Mouse (Mus musculus) neural tube, embryonic 14.5 days (tissue): ENCODE results near the gene Zfp970. TPM values are rescaled to one million over a fixed set of nuclear protein-coding genes. Genes with fewer than 3 reads are reported as not detected.
A peak's percentile ranks its signal among the peaks of the same experiment; 100 is the strongest.
"Not testable (repeated sequence)": the region's sequence is repeated elsewhere in the genome, so short reads cannot be mapped to it uniquely, and the experiment has no call there.

ENCODE experiments used
- ATAC-seq: fragments of 200-750 bp; cut with Nextera tagmentation; 2 replicates; pipeline ENCODE4 v1.8.0; 2017; ENCODE audit warnings: low read depth, mild to moderate bottlenecking, moderate TSS enrichment, moderate library complexity
- H3K27ac ChIP-seq: fragments of 300-500 bp; sonication (generic); 2 replicates; pipeline ENCODE4 v1.5.1; 2014; ENCODE audit warnings: low read depth, mild to moderate bottlenecking, control low read depth, low read length, moderate library complexity, mixed read lengths
- H3K27me3 ChIP-seq: fragments of 300-500 bp; sonication (generic); 2 replicates; pipeline ENCODE4 v1.6.1; 2014; ENCODE audit warnings: low read length; ENCODE audit not compliant: control insufficient read depth, insufficient read depth
- H3K36me3 ChIP-seq: fragments of 300-500 bp; sonication (generic); 2 replicates; pipeline ENCODE4 v1.6.1; 2014; ENCODE audit warnings: low read length, mixed read lengths; ENCODE audit not compliant: control insufficient read depth, insufficient read depth
- H3K4me1 ChIP-seq: fragments of 300-500 bp; sonication (generic); 2 replicates; pipeline ENCODE4 v1.6.1; 2014; ENCODE audit warnings: low read length; ENCODE audit not compliant: control insufficient read depth, insufficient read depth
- H3K4me2 ChIP-seq: fragments of 300-500 bp; sonication (generic); 2 replicates; pipeline ENCODE4 v1.6.1; 2014; ENCODE audit warnings: mild to moderate bottlenecking, low read depth, low read length, control low read depth
- H3K4me3 ChIP-seq: fragments of 300-500 bp; sonication (generic); 2 replicates; pipeline ENCODE4 v1.5.1; 2014; ENCODE audit warnings: low read depth, low read length, control low read depth, mixed read lengths
- H3K9ac ChIP-seq: fragments of 300-500 bp; sonication (generic); replicated peaks from 2 replicates; pipeline ENCODE4 v1.6.1; 2014; ENCODE audit warnings: low read depth, mild to moderate bottlenecking, control low read depth, low read length, mixed read lengths
- H3K9me3 ChIP-seq: fragments of 300-500 bp; sonication (generic); 2 replicates; pipeline ENCODE4 v1.6.1; 2016; ENCODE audit warnings: low read length; ENCODE audit not compliant: control insufficient read depth
- WGBS: fragments of 180-500 bp; shearing (Covaris S2); extraction: QIAGEN DNeasy Blood & Tissue Kit; methylation state at CpG from one replicate; pipeline ENCODE4 v1.1.7; 2014; 5-methylcytosine and 5-hydroxymethylcytosine counted together
- polyA plus RNA-seq: library from polyadenylated mRNA; unstranded; fragments of >200 nt; fragmentation: Nextera tagmentation; extraction: Ambion mirVana; gene quantifications from 2 replicates; pipeline ENCODE4 v1.2.1, GENCODE M21; 2014

Gene Zfp970
- 6.2 and 7.5 TPM in 2 replicates for polyA plus RNA-seq

GRCm38 (mm10) chr2:177464676-177465075 lies at the start of gene Zfp970:
Zfp970 (plus strand) TSS chr2:177464733.
- not testable (repeated sequence) for H3K9ac ChIP-seq, H3K4me1 ChIP-seq, H3K27ac ChIP-seq, H3K27me3 ChIP-seq, H3K36me3 ChIP-seq, ATAC-seq, H3K9me3 ChIP-seq
- 12% methylated on average over 8 of the region's 9 CpGs for WGBS
- peak within 1 kb of the TSS; percentile 16; the same call in 1 of the 2 replicates for H3K4me3 ChIP-seq
- H3K4me2 ChIP-seq, result peak within 1 kb of the TSS; percentile 23; the same call in 1 of the 2 replicates

GRCm38 (mm10) chr2:177468222-177468621 lies 3.7 kb downstream of the Zfp970 start:
- H3K4me3 ChIP-seq, H3K27ac ChIP-seq, H3K4me1 ChIP-seq, H3K9ac ChIP-seq, H3K27me3 ChIP-seq, H3K4me2 ChIP-seq, ATAC-seq, H3K9me3 ChIP-seq, H3K36me3 ChIP-seq: not testable (repeated sequence)

- H3K4me3 ChIP-seq, H3K9ac ChIP-seq, H3K4me1 ChIP-seq, H3K36me3 ChIP-seq, H3K27ac ChIP-seq, ATAC-seq, H3K27me3 ChIP-seq, H3K4me2 ChIP-seq, H3K9me3 ChIP-seq: not testable (repeated sequence)
- 93% methylated on average over 5 of the region's 10 CpGs for WGBS
Observed at GRCm38 (mm10) chr2:177472261-177472660, 7.7 kb downstream of the Zfp970 start.

GRCm38 (mm10) chr2:177481971-177482370 lies 17.4 kb downstream of the Zfp970 start:
- H3K4me1 ChIP-seq, H3K9ac ChIP-seq, H3K4me2 ChIP-seq, H3K36me3 ChIP-seq, H3K4me3 ChIP-seq, H3K27me3 ChIP-seq, ATAC-seq, H3K27ac ChIP-seq, H3K9me3 ChIP-seq: not testable (repeated sequence)
- 100% methylated on average over 1 of the region's 1 CpGs for WGBS

GRCm38 (mm10) chr2:177483238-177483948 lies 18.9 kb downstream of the Zfp970 start:
- not testable (repeated sequence) for H3K27me3 ChIP-seq

GRCm38 (mm10) chr2:177498067-177498466 lies 33.5 kb downstream of the Zfp970 start, which contains the start of gene Gm14403:
Gm14403 (plus strand) TSS chr2:177498215.
- not testable (repeated sequence) for ATAC-seq, H3K4me2 ChIP-seq, H3K36me3 ChIP-seq, H3K27ac ChIP-seq, H3K9me3 ChIP-seq, H3K4me1 ChIP-seq, H3K9ac ChIP-seq, H3K27me3 ChIP-seq
- peak within 1 kb of the TSS; percentile 11; the same call in 1 of the 2 replicates for H3K4me3 ChIP-seq
- 24% methylated on average over 7 of the region's 7 CpGs for WGBS

More at GRCm38 (mm10) chr2:177483238-177483948, 18.9 kb downstream of the Zfp970 start:
- not testable (repeated sequence) for H3K9me3 ChIP-seq, H3K36me3 ChIP-seq, ATAC-seq, H3K27ac ChIP-seq, H3K4me1 ChIP-seq, H3K4me2 ChIP-seq, H3K9ac ChIP-seq, H3K4me3 ChIP-seq
- WGBS, result 89% methylated on average over 11 of the region's 11 CpGs

GRCm38 (mm10) chr2:177499182-177499581 lies 34.6 kb downstream of the Zfp970 start:
- not testable (repeated sequence) for H3K9me3 ChIP-seq, ATAC-seq, H3K9ac ChIP-seq

GRCm38 (mm10) chr2:177505211-177505719 lies 40.7 kb downstream of the Zfp970 start:
- not testable (repeated sequence) for H3K4me2 ChIP-seq, H3K4me3 ChIP-seq, H3K27me3 ChIP-seq, H3K27ac ChIP-seq, H3K4me1 ChIP-seq, H3K9me3 ChIP-seq, H3K9ac ChIP-seq, H3K36me3 ChIP-seq, ATAC-seq
- WGBS, result 96% methylated on average over 1 of the region's 1 CpGs

More at GRCm38 (mm10) chr2:177499182-177499581, 34.6 kb downstream of the Zfp970 start:
- 57% methylated on average over 1 of the region's 1 CpGs for WGBS
- not testable (repeated sequence) for H3K4me1 ChIP-seq, H3K27me3 ChIP-seq, H3K36me3 ChIP-seq, H3K4me3 ChIP-seq, H3K27ac ChIP-seq, H3K4me2 ChIP-seq

GRCm38 (mm10) chr2:177511381-177511780 lies 46.8 kb downstream of the Zfp970 start:
- WGBS, result 72% methylated on average over 4 of the region's 4 CpGs
- ATAC-seq, result not testable (repeated sequence)

More at GRCm38 (mm10) chr2:177511381-177511780, 46.8 kb downstream of the Zfp970 start:
- H3K4me2 ChIP-seq, H3K9me3 ChIP-seq, H3K36me3 ChIP-seq, H3K9ac ChIP-seq, H3K4me1 ChIP-seq, H3K4me3 ChIP-seq, H3K27ac ChIP-seq, H3K27me3 ChIP-seq: not testable (repeated sequence)
